Mouse (Mus musculus): ENCODE results near the gene Mblac2.

Mblac2 gene

GRCm38 (mm10) chr13:81801121-81801520 lies 90.0 kb downstream of the Mblac2 start:
- in situ Hi-C loops (cut with MboI; ENCODE audit: low sequenced_read_pairs) = no loop called here

All from CH12F3 (cell line).